Mouse (Mus musculus): ENCODE results near the gene Fibp. TPM values are rescaled to one million over a fixed set of nuclear protein-coding genes. Genes with fewer than 3 reads are reported as not detected.

Gene Fibp
- polyA plus RNA-seq, 1 experiment, result 99.5 TPM

GRCm38 (mm10) chr19:5473720-5474119, 13.3 kb downstream of the Fibp start, which contains the start of gene Efemp2:
Gene Efemp2 (plus strand): TSS chr19:5473954.
- Histone ChIP-seq H3K4me3 (ENCODE audit: insufficient read depth, low read depth, low read length) (peak within 1 kb of the TSS; percentile 46), H3K4me1 (ENCODE audit: control insufficient read depth, insufficient read depth, low read length) (no peaks in the 10 kb centered on the region), H3K27me3 (replicated peaks; ENCODE audit: control insufficient read depth, insufficient read depth, low read length) (no peaks in the 10 kb centered on the region), H3K36me3 (ENCODE audit: control insufficient read depth, insufficient read depth, low read length) (no peaks in the 10 kb centered on the region), H3K27ac (ENCODE audit: insufficient read depth, low read depth, low read length) (peak within 1 kb of the TSS; percentile 36; the same call in 1 of the 2 replicates)
- no peak for TF ChIP-seq POLR2A (IDR thresholded peaks at IDR 0.05; ENCODE audit: low read depth, low read length)
- no peak for TF ChIP-seq CTCF (conservative IDR thresholded peaks at IDR 0.05; ENCODE audit: insufficient read depth, insufficient read length, low read depth, low read length)
- peak; percentile 88 for DNase-seq
- 5% methylated on average over 22 of the region's 22 CpGs for WGBS

- H3K4me3 ChIP-seq (ENCODE audit: insufficient read depth, low read depth, low read length), result peak overlapping the region; percentile 46
- 3% methylated on average over 68 of the region's 68 CpGs for WGBS
- H3K27me3 ChIP-seq (replicated peaks; ENCODE audit: control insufficient read depth, insufficient read depth, low read length), result no peaks in the 10 kb centered on the region
- peak overlapping the region; percentile 36; the same call in 1 of the 2 replicates for H3K27ac ChIP-seq (ENCODE audit: insufficient read depth, low read depth, low read length)
- DNase-seq, result peak; percentile 48
- H3K4me1 ChIP-seq (ENCODE audit: control insufficient read depth, insufficient read depth, low read length), result no peaks in the 10 kb centered on the region
- TF ChIP-seq POLR2A (IDR thresholded peaks at IDR 0.05; ENCODE audit: low read depth, low read length) (no peak), CTCF (conservative IDR thresholded peaks at IDR 0.05; ENCODE audit: insufficient read depth, insufficient read length, low read depth, low read length) (no peak)
- H3K36me3 ChIP-seq (ENCODE audit: control insufficient read depth, insufficient read depth, low read length), result no peaks in the 10 kb centered on the region
These were observed 14.1 kb downstream of the Fibp start for GRCm38 (mm10) chr19:5474281-5475068.

DNA sequence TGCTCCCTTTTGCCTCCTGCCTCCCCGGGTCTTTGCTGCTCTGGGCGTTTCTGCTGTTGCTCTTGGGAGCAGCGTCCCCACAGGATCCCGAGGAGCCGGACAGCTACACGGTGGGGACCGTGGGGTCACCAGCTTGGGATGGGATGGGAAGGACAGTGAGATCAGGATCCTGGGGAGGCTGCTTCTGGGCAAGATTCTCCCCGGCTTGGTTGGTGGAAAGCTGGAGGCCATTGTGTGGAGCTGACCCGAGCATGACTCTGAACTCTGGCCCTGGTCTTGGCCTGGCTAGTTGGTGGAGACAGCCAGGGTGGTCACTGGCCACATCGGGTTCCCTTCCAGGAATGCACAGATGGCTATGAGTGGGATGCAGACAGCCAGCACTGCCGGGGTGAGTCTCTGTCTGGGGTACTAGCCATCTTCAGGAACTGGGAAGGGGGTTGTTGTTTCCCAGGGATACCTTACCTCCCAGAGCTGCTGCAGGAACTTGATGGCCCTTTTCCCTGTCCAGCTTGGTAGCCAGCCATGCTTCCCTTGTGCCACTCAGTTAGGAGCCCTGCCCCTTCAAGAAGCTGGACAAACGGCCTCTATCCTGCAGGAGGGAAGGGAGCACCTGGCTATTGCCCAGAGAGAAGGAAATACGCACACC, 14.8 kb downstream of the Fibp start:
- H3K27me3 ChIP-seq (replicated peaks; ENCODE audit: control insufficient read depth, insufficient read depth, low read length), result no peaks in the 10 kb centered on the region
- WGBS, result 39% methylated on average over 13 of the region's 13 CpGs
- H3K27ac ChIP-seq (ENCODE audit: insufficient read depth, low read depth, low read length), result peak overlapping the region; percentile 36; the same call in 1 of the 2 replicates
- H3K4me3 ChIP-seq (ENCODE audit: insufficient read depth, low read depth, low read length), result peak overlapping the region; percentile 46
- no peak for DNase-seq
- no peaks in the 10 kb centered on the region for H3K4me1 ChIP-seq (ENCODE audit: control insufficient read depth, insufficient read depth, low read length)
- no peak for TF ChIP-seq POLR2A (IDR thresholded peaks at IDR 0.05; ENCODE audit: low read depth, low read length)
- TF ChIP-seq CTCF (conservative IDR thresholded peaks at IDR 0.05; ENCODE audit: insufficient read depth, insufficient read length, low read depth, low read length), result no peak
- no peaks in the 10 kb centered on the region for H3K36me3 ChIP-seq (ENCODE audit: control insufficient read depth, insufficient read depth, low read length)

DNA sequence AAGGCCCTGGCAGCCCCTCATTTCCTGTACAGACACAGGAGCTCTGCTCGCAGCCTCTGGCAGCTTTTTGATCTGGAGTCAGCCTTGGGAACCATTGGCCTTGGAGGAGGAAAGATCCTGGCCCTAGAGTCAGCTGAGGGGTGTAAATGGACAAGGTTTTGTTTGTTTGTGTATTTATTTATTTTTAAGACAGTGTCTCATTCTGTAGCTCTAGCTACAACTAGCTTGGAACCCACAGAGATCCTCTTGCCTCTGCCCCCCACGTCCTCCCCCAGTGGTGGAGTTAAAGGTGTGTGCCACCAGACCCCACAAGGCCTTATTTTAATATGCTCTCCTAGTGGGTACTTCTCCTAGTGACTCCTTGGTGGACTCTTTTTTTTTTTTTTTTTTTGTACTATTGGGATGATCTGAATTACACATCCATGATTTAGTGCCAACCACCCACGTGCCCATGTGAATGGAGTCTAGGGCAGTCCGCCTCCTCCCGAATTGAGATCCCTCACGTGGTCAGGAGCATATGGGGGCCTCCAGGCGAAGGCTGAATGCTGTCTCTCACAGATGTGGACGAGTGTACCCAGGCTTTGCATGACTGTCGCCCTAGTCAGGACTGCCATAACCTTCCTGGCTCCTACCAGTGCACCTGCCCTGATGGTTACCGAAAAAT, 16.7 kb downstream of the Fibp start:
- Histone ChIP-seq H3K27ac (ENCODE audit: insufficient read depth, low read depth, low read length) (no peak overlapping the region), H3K36me3 (ENCODE audit: control insufficient read depth, insufficient read depth, low read length) (no peaks in the 10 kb centered on the region), H3K4me1 (ENCODE audit: control insufficient read depth, insufficient read depth, low read length) (no peaks in the 10 kb centered on the region), H3K27me3 (replicated peaks; ENCODE audit: control insufficient read depth, insufficient read depth, low read length) (no peaks in the 10 kb centered on the region), H3K4me3 (ENCODE audit: insufficient read depth, low read depth, low read length) (no peak overlapping the region)
- no peak for TF ChIP-seq POLR2A (IDR thresholded peaks at IDR 0.05; ENCODE audit: low read depth, low read length)
- TF ChIP-seq CTCF (conservative IDR thresholded peaks at IDR 0.05; ENCODE audit: insufficient read depth, insufficient read length, low read depth, low read length), result no peak
- WGBS, result 83% methylated on average over 10 of the region's 10 CpGs
- DNase-seq, result no peak

- H3K36me3 ChIP-seq (ENCODE audit: control insufficient read depth, insufficient read depth, low read length), result no peaks in the 10 kb centered on the region
- H3K27me3 ChIP-seq (replicated peaks; ENCODE audit: control insufficient read depth, insufficient read depth, low read length), result no peaks in the 10 kb centered on the region
- WGBS, result 82% methylated on average over 18 of the region's 18 CpGs
- no peaks in the 10 kb centered on the region for H3K4me1 ChIP-seq (ENCODE audit: control insufficient read depth, insufficient read depth, low read length)
- H3K4me3 ChIP-seq (ENCODE audit: insufficient read depth, low read depth, low read length), result no peak overlapping the region
- TF ChIP-seq POLR2A (IDR thresholded peaks at IDR 0.05; ENCODE audit: low read depth, low read length) (no peak), CTCF (conservative IDR thresholded peaks at IDR 0.05; ENCODE audit: insufficient read depth, insufficient read length, low read depth, low read length) (no peak)
- no peak for DNase-seq
- no peak overlapping the region for H3K27ac ChIP-seq (ENCODE audit: insufficient read depth, low read depth, low read length)
These were observed 17.4 kb downstream of the Fibp start for GRCm38 (mm10) chr19:5477668-5478300.

GRCm38 (mm10) chr19:5480016-5480415, 19.6 kb downstream of the Fibp start:
- H3K4me3 ChIP-seq (ENCODE audit: insufficient read depth, low read depth, low read length), result no peak overlapping the region
- H3K4me1 ChIP-seq (ENCODE audit: control insufficient read depth, insufficient read depth, low read length), result no peaks in the 10 kb centered on the region
- no peaks in the 10 kb centered on the region for H3K27me3 ChIP-seq (replicated peaks; ENCODE audit: control insufficient read depth, insufficient read depth, low read length)
- no peak for TF ChIP-seq CTCF (conservative IDR thresholded peaks at IDR 0.05; ENCODE audit: insufficient read depth, insufficient read length, low read depth, low read length)
- no peak for TF ChIP-seq POLR2A (IDR thresholded peaks at IDR 0.05; ENCODE audit: low read depth, low read length)
- WGBS, result 69% methylated on average over 10 of the region's 10 CpGs
- DNase-seq, result no peak
- no peak overlapping the region for H3K27ac ChIP-seq (ENCODE audit: insufficient read depth, low read depth, low read length)
- no peaks in the 10 kb centered on the region for H3K36me3 ChIP-seq (ENCODE audit: control insufficient read depth, insufficient read depth, low read length)
